Mouse (Mus musculus) spleen, postnatal 14 days (tissue): ENCODE results near the gene Gm5965.
"Not testable (repeated sequence)": the region's sequence is repeated elsewhere in the genome, so short reads cannot be mapped to it uniquely, and the experiment has no call there.

Source experiments
- DNase-seq, 2 experiments: peaks; one replicate each; pipeline ENCODE4 v3.0.0; 2021 to 2022; ENCODE audit warnings: low spot score in 2 of 2

Gm5965 gene

GRCm38 (mm10) chr16:88777596-88777995 lies at the start of gene Gm5965:
Gm5965 (plus strand) TSS chr16:88777896.
- no peak for DNase-seq

GRCm38 (mm10) chr16:88728812-88729275 lies 48.9 kb upstream of the Gm5965 start, which contains the start of gene Krtap13-1:
Krtap13-1 (plus strand) TSS chr16:88728862.
- DNase-seq = no peak

- DNase-seq = no peak
These were observed 42.3 kb upstream of the Gm5965 start for GRCm38 (mm10) chr16:88735391-88735790.

- DNase-seq = no peak
These were observed 32.9 kb upstream of the Gm5965 start for GRCm38 (mm10) chr16:88744750-88745340.

GRCm38 (mm10) chr16:88747943-88748342 lies 29.8 kb upstream of the Gm5965 start:
- no peak for DNase-seq

GRCm38 (mm10) chr16:88751535-88751934 lies 26.2 kb upstream of the Gm5965 start, which contains the start of gene Krtap13:
Krtap13 (minus strand) TSS chr16:88751635.
- not testable (repeated sequence) for DNase-seq

- not testable (repeated sequence) for DNase-seq
These were observed 19.1 kb upstream of the Gm5965 start, which contains the start of gene 2310034C09Rik for GRCm38 (mm10) chr16:88758547-88758946. 2310034C09Rik (plus strand) TSS chr16:88758847.

- no peak for DNase-seq
These were observed 3.6 kb upstream of the Gm5965 start, which contains the start of gene 2310057N15Rik for GRCm38 (mm10) chr16:88774106-88774505. 2310057N15Rik (minus strand) TSS chr16:88774206.

- DNase-seq = no peak
These were observed 9.1 kb downstream of the Gm5965 start for GRCm38 (mm10) chr16:88786786-88787185.

- DNase-seq = no peak
These were observed 34.1 kb downstream of the Gm5965 start, which contains the start of gene Gm20741 for GRCm38 (mm10) chr16:88811827-88812226. Gm20741 (minus strand) TSS chr16:88812220.

GRCm38 (mm10) chr16:88820066-88820465 lies 42.4 kb downstream of the Gm5965 start, which contains the start of gene Krtap15:
Krtap15 (plus strand) TSS chr16:88820215.
- DNase-seq = no peak

- no peak for DNase-seq
These were observed 46.0 kb downstream of the Gm5965 start for GRCm38 (mm10) chr16:88823736-88824135.

GRCm38 (mm10) chr16:88826095-88826652 lies 48.5 kb downstream of the Gm5965 start, which contains the start of gene Krtap14:
Krtap14 (minus strand) TSS chr16:88826145.
- no peak for DNase-seq

GRCm38 (mm10) chr16:88826978-88827377 lies 49.3 kb downstream of the Gm5965 start:
- no peak for DNase-seq
